Mouse (Mus musculus) testis, postnatal 10 days (tissue): Measurements from ENCODE around the gene Fscn1.

Experiments used
- DNase-seq: peaks from one replicate; pipeline ENCODE4 v3.0.0; 2021; ENCODE audit warnings: low spot score

Fscn1 gene

DNA sequence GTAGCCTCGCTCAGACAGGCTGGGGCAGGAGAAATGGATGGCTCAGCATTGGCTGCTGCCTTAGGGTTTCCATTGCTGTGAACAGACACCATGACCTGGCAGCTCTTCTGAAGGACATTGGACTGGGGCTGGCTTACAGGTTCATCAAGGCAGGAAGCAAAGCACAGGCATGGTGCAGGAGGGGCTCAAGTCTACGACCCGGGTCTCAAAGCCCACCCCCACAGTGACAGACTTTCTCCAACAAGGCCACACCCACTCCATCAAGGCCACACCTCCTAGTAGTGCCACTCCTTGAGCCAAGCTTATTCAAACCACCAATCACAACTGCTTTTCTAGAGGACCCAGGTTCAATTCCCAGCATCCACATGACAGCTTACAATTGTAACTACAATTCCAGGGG, 13.8 kb downstream of the Fscn1 start:
- DNase-seq: no peak

GRCm38 (mm10) chr5:142974598-142975121, 14.5 kb downstream of the Fscn1 start:
- no peak for DNase-seq

GRCm38 (mm10) chr5:142976516-142976915, 16.4 kb downstream of the Fscn1 start:
- no peak for DNase-seq

GRCm38 (mm10) chr5:142982046-142982801, 22.1 kb downstream of the Fscn1 start:
- no peak for DNase-seq

GRCm38 (mm10) chr5:142983174-142983573, 23.0 kb downstream of the Fscn1 start:
- no peak for DNase-seq

GRCm38 (mm10) chr5:142984271-142984670, 24.1 kb downstream of the Fscn1 start:
- no peak for DNase-seq

- peak; percentile 65 for DNase-seq
These were observed 28.4 kb downstream of the Fscn1 start for GRCm38 (mm10) chr5:142988520-142988919.

GRCm38 (mm10) chr5:142989167-142989566, 29.0 kb downstream of the Fscn1 start:
- DNase-seq: no peak

- no peak for DNase-seq
These were observed 34.6 kb downstream of the Fscn1 start for GRCm38 (mm10) chr5:142994746-142995145.

DNA sequence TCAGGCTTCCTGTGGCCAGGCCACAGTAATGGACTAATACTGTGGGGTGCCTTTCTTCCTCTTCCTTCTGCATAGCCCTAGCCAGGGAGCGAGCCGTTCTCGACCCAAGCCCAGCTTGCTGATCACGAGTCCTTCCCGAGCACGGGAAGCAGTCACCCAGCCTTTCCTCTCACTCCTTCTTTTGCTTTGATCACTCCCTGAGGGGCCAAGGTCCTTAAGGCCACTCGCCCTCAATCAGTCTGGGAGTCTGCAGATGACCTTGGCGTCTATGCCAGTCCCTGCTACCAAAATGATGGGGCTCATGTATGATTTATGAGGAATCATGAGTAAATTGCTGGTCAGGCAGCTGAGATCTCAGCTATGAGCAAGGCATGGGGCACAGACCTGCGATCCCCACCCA, 37.4 kb downstream of the Fscn1 start:
- DNase-seq: no peak

- no peak for DNase-seq
These were observed 38.0 kb downstream of the Fscn1 start for GRCm38 (mm10) chr5:142998171-142998570.

- no peak for DNase-seq
These were observed 39.9 kb downstream of the Fscn1 start for GRCm38 (mm10) chr5:143000091-143000490.

DNA sequence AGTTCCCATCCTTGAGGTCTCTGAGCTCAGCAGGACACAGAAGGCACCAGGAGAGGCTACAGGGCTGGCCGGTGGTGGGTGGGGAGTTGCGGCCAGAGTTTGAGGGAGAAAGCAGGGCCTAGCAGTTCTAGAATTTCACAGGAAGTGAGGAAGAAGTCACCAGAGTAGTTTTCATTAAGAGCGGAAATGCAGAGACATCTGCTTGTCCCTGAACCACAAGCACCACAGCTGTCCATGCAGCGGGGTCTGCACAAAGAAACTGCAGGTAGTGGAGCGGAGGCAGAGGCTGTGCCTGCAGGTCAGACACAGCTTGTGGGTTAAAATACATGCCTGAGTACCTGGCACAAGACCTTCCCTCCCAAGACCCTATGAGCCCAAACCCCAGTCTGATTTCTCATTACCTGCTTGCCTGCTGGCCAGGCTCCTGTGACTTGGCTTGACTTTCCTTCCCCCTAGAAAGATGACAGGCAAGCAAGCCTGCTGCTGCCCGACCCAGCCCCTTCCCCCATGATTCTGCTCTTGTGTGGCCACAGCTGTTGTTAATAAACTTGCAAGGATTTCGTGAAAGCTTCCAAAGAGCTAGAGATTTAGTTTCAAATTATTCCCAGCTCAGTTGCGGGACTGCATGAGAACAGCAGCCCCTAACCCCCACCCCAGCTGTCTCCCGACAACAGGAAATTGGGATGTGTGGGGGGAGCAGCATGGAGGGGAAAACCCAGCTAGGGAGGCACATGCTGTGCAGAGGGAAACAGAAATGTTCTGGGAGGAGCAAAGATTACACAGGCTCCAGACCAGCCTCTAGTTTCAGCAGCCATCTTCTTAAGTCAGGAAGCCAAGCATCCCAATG, 40.7 kb downstream of the Fscn1 start:
- no peak for DNase-seq

- DNase-seq: no peak
These were observed 49.2 kb downstream of the Fscn1 start for GRCm38 (mm10) chr5:143009383-143009782.

- DNase-seq: no peak
These were observed 57.3 kb downstream of the Fscn1 start for GRCm38 (mm10) chr5:143017401-143017800.
